Mouse (Mus musculus) stomach, embryonic 14.5 days (tissue): ENCODE data around the gene Etv3. TPM values are rescaled to one million over a fixed set of nuclear protein-coding genes. Genes with fewer than 3 reads are reported as not detected.

ENCODE experiments used
- ATAC-seq: fragments of 200-750 bp; cut with Nextera tagmentation; 2 replicates; pipeline ENCODE4 v1.8.0; 2017; ENCODE audit warnings: low read depth, moderate TSS enrichment; ENCODE audit not compliant: insufficient number of reproducible peaks, insufficient read depth, low FRiP score
- H3K27ac ChIP-seq: fragments of 300-500 bp; sonication (generic); 2 replicates; pipeline ENCODE4 v1.5.1; 2014; ENCODE audit warnings: mild to moderate bottlenecking, low read length, moderate library complexity, mixed read lengths
- H3K27me3 ChIP-seq: fragments of 300-500 bp; sonication (generic); 2 replicates; pipeline ENCODE4 v1.6.1; 2014; ENCODE audit warnings: low read length, control low read depth, mixed read lengths; ENCODE audit not compliant: control insufficient read depth, insufficient read depth
- H3K36me3 ChIP-seq: fragments of 300-500 bp; sonication (generic); 2 replicates; pipeline ENCODE4 v1.6.1; 2014; ENCODE audit warnings: mild to moderate bottlenecking, control low read depth, low read length, moderate library complexity, mixed read lengths; ENCODE audit not compliant: control insufficient read depth, insufficient read depth
- H3K4me1 ChIP-seq: fragments of 300-500 bp; sonication (generic); 2 replicates; pipeline ENCODE4 v1.6.1; 2014; ENCODE audit warnings: low read length, control low read depth, mixed read lengths; ENCODE audit not compliant: control insufficient read depth, insufficient read depth
- H3K4me2 ChIP-seq: fragments of 300-500 bp; sonication (generic); replicated peaks from 2 replicates; pipeline ENCODE4 v1.6.1; 2014; ENCODE audit warnings: low read depth, low read length, control low read depth
- H3K4me3 ChIP-seq: fragments of 300-500 bp; sonication (generic); 2 replicates; pipeline ENCODE4 v1.5.1; 2014; ENCODE audit warnings: low read depth, low read length, control low read depth
- H3K9ac ChIP-seq: fragments of 300-500 bp; sonication (generic); replicated peaks from 2 replicates; pipeline ENCODE4 v1.6.1; 2014; ENCODE audit warnings: low read depth, mild to moderate bottlenecking, control low read depth, low read length, moderate library complexity, mixed read lengths
- H3K9me3 ChIP-seq: fragments of 300-500 bp; sonication (generic); 2 replicates; pipeline ENCODE4 v1.6.1; 2016; ENCODE audit warnings: low read depth, low read length, control low read depth; ENCODE audit not compliant: control insufficient read depth
- WGBS: fragments of 180-500 bp; shearing (Covaris S2); extraction: QIAGEN DNeasy Blood & Tissue Kit; methylation state at CpG from one replicate; pipeline ENCODE4 v1.1.7; 2014; 5-methylcytosine and 5-hydroxymethylcytosine counted together
- polyA plus RNA-seq: library from polyadenylated mRNA; unstranded; fragments of >200 nt; fragmentation: Nextera tagmentation; extraction: Ambion mirVana; gene quantifications from 2 replicates; pipeline ENCODE4 v1.2.1, GENCODE M21; 2014

Etv3 gene
- polyA plus RNA-seq, 1 experiment from 2014 or later, result 10.7 TPM

DNA sequence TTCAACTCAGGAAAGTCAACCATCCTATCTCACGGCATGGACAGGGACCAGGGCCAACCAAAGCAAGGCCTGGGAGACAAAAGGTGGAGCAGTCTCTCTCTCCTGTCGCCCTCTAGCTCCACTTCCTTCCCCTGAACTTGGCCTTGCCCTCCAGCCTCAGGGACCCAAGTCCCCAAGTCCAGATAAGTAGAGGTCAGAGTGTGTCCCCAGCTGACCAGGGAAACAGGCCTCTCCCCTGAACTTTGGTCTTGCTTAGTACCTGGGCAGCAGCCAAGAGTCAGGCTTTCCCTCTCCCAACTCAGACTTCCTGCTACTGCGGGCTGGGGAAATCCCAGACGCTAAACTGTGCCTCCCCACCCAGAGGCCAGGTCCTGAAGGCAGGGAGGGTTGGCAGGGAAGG, 16.1 kb upstream of the Etv3 start:
- 35% methylated on average over 4 of the region's 4 CpGs for WGBS
- Histone ChIP-seq H3K4me3 (no peak overlapping the region), H3K9me3 (no peaks in the 10 kb centered on the region), H3K36me3 (no peaks in the 10 kb centered on the region), H3K9ac (no peak overlapping the region), H3K27me3 (no peaks in the 10 kb centered on the region), H3K27ac (no peak overlapping the region), H3K4me1 (0 out of 2 replicates have a peak, but pooled peaks cover 7% of the 10 kb centered on the region), H3K4me2 (no peak overlapping the region)
- no peak for ATAC-seq

DNA sequence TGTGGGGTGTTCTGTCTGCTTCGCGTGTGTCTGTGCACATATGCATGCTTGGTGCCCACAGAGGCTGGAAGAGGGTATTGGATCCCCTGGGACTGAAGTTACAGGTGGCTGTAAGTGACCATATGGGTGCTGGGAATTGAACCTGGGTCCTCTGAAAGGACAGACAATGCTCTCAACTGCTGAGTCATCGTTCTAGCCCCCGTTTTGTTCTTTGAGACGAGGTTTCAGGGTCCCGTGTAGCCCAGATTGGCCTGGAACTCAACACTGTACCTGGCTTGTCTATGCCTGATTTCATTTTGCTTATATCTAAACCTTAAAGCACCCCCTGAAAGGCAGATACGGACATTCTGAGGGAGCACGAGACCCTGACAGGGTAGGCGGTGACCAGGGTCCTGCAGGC, 14.4 kb upstream of the Etv3 start:
- H3K27me3 ChIP-seq, result no peaks in the 10 kb centered on the region
- H3K4me3 ChIP-seq, result no peak overlapping the region
- no peak overlapping the region for H3K4me2 ChIP-seq
- no peaks in the 10 kb centered on the region for H3K36me3 ChIP-seq
- whole genome bisulfite sequencing, result 92% methylated on average over 9 of the region's 9 CpGs
- 0 out of 2 replicates have a peak, but pooled peaks cover 7% of the 10 kb centered on the region for H3K4me1 ChIP-seq
- H3K9me3 ChIP-seq, result no peaks in the 10 kb centered on the region
- H3K27ac ChIP-seq, result no peak overlapping the region
- H3K9ac ChIP-seq, result no peak overlapping the region
- no peak for ATAC-seq

DNA sequence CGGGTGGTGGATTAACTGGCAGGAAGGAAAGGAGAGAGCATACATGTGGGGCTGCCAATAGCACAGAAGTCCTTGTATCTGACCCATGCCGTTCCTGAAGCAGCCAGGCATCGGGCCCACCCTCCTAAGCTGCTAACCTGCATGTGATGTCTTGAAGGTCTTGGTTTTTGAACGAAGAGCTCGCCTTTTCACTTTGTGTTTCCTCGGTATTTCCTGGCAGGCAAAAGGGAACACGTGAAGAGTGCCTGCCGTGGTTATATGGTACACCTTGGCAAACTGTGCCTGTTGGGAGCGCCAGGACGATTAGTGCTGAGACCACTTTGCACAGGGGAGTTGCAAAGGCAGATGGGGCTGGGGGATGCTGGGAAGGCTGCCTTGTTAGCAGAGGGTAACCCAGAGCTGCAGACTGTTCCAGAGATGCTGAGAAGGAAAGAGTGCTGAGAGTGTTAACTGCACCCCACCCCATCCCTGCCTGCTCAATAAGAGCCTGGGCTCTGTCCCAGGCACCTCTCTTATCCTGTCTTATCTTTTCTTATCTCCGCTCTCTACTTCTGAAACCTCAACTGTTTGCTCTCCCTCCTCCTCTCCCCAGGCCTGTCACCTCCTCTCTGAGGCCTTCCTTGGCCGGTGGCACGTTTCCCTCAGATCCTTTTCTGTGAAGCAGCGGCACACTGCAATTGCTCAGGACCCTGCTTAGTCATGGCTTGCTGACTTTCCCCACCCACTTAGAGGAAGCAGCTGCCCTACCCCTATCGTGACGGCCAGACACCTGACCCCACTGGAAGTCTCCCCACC, 13.0 kb upstream of the Etv3 start:
- H3K4me2 ChIP-seq, result no peak overlapping the region
- H3K27ac ChIP-seq, result no peak overlapping the region
- no peaks in the 10 kb centered on the region for H3K36me3 ChIP-seq
- H3K4me3 ChIP-seq, result no peak overlapping the region
- H3K9me3 ChIP-seq, result no peaks in the 10 kb centered on the region
- no peak overlapping the region for H3K9ac ChIP-seq
- H3K4me1 ChIP-seq, result 0 out of 2 replicates have a peak, but pooled peaks cover 7% of the 10 kb centered on the region
- ATAC-seq, result peak; percentile 56
- WGBS, result 39% methylated on average over 16 of the region's 16 CpGs
- H3K27me3 ChIP-seq, result no peaks in the 10 kb centered on the region

DNA sequence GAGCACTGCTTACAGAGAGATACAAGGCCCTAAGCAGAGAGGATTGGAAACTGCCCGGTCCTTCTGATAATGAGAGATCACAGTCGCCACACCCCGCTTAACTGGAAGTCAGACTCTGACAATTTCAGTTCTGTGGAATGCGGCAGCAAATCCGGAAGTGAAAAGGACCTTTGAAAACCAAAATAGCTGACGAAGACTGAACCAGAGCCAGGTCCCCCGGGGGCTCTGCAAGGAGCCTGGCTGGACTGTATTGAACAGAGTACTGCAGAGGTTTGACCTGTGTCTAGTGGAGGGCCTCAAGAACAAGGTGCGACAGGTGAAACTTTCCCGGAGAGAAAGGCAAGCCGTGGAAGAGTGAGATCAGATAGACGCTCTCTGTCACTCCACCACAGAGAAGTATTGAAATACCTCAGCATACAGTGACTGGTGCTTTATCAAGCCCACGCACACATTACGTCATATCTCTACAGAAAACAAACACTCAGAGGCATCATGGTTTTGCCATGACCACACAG, 9.6 kb upstream of the Etv3 start:
- H3K4me2 ChIP-seq, result no peak overlapping the region
- no peak overlapping the region for H3K27ac ChIP-seq
- WGBS, result 55% methylated on average over 13 of the region's 13 CpGs
- H3K4me3 ChIP-seq, result no peak overlapping the region
- no peaks in the 10 kb centered on the region for H3K27me3 ChIP-seq
- H3K9ac ChIP-seq, result no peak overlapping the region
- no peaks in the 10 kb centered on the region for H3K36me3 ChIP-seq
- H3K4me1 ChIP-seq, result no peaks in the 10 kb centered on the region
- no peaks in the 10 kb centered on the region for H3K9me3 ChIP-seq
- no peak for ATAC-seq

DNA sequence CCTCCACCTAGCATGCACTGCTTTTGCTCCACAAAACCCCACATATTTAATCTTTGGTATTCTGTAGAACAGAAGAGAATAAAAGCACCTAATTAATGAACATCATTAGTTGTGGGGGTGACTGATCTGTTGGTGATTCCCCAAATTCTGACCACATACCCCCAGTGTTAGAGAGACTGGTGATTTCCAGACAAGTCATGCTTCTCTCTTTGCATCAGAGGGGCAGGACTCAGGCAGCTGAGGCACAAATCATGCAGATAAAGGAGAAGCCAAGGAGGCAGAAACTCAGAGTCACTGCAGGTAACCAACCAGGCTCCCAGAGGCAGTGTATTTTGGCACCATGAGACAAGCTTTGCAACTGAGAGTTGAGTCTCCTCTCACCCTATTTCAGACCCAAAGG, 6.8 kb upstream of the Etv3 start:
- no peak for ATAC-seq
- Histone ChIP-seq H3K4me3 (no peak overlapping the region), H3K36me3 (no peaks in the 10 kb centered on the region)

DNA sequence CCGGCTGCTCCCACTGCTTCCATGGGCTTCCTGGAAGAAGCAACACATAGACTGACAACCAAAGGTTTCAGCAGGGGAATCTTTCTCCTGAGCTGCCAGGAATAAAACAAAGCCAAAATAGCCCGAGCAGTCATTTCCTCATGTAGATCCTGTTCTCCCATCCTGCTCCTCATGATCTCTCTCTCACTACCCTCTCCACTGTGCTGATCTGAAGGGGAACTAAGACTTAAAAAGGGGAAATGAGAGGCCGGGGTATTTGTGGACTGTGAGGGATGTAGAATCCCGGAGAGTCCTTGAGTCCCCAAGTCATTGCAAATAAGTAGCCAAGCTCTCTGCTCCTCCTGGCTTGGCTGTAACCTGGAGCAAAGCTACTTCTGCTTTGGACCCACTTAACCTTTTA, 4.1 kb upstream of the Etv3 start:
- Histone ChIP-seq H3K4me3 (no peak overlapping the region), H3K27me3 (no peaks in the 10 kb centered on the region), H3K9me3 (no peaks in the 10 kb centered on the region), H3K36me3 (no peaks in the 10 kb centered on the region), H3K4me1 (peaks cover 4% of the 10 kb centered on the region; the same call in 1 of the 2 replicates), H3K27ac (no peak overlapping the region), H3K4me2 (no peak overlapping the region), H3K9ac (no peak overlapping the region)
- WGBS, result 76% methylated on average over 4 of the region's 4 CpGs
- no peak for ATAC-seq

More for the DNA sequence above, 6.8 kb upstream of the Etv3 start:
- Histone ChIP-seq H3K4me1 (no peaks in the 10 kb centered on the region), H3K9ac (no peak overlapping the region), H3K27me3 (no peaks in the 10 kb centered on the region), H3K27ac (no peak overlapping the region), H3K9me3 (no peaks in the 10 kb centered on the region), H3K4me2 (no peak overlapping the region)

DNA sequence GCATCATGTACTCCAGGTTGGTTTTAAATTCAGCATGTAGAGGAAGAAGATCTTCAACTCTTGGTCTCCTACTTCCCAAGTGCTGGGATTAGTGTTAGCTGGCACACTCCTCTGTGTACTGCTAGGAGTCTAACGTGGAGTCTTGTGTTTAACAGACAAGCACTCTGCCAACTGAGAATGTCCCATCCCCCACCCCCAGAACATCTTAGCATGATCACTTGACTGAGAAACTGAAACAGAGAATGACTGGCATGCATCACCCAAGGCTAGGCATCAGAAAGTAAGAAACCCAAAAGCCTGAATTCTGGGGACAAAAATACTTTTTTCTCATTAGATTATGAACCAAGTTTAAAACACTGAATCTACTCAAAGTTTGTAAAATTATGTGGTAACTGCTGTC, 3.4 kb upstream of the Etv3 start:
- 41% methylated on average over 1 of the region's 1 CpGs for WGBS
- Histone ChIP-seq H3K27me3 (no peaks in the 10 kb centered on the region), H3K4me2 (no peak overlapping the region), H3K27ac (no peak overlapping the region), H3K4me3 (no peak overlapping the region), H3K9ac (no peak overlapping the region), H3K4me1 (peaks cover 11% of the 10 kb centered on the region), H3K9me3 (no peaks in the 10 kb centered on the region), H3K36me3 (no peaks in the 10 kb centered on the region)
- no peak for ATAC-seq

DNA sequence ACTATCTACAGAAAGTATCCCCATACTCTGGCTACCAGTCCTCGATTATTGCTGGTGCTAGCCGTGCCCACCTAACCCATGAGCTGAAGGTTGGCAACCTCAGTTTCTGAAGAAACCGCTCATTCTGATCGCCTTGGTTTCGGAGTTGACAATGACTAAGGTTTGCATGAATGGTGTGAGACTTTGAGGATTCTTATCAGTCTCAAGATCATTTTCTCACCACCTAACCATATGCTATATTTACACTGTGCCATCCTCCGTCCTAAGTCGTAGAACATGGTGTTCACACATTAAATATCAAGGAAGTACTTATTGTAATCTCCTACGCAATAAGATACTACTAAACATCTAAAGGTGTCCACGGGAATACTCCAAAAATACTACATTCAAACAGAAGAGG, 1.5 kb upstream of the Etv3 start:
- Histone ChIP-seq H3K4me1 (peaks cover 14% of the 10 kb centered on the region), H3K27ac (no peak overlapping the region), H3K9ac (no peak overlapping the region), H3K36me3 (peaks cover 8% of the 10 kb centered on the region), H3K4me3 (no peak overlapping the region), H3K4me2 (no peak overlapping the region), H3K9me3 (no peaks in the 10 kb centered on the region), H3K27me3 (no peaks in the 10 kb centered on the region)
- WGBS, result 91% methylated on average over 9 of the region's 9 CpGs
- no peak for ATAC-seq
